Mouse (Mus musculus) erythroblast, embryonic 14.5 days (primary cell): ENCODE results near the gene Slx4ip. TPM values are rescaled to one million over a fixed set of nuclear protein-coding genes. Genes with fewer than 3 reads are reported as not detected.

Source experiments
- H3K27me3 ChIP-seq: 2 replicates; pipeline ENCODE4 v1.6.1; 2012; ENCODE audit warnings: inconsistent platforms; ENCODE audit not compliant: control insufficient read depth
- H3K36me3 ChIP-seq: 2 replicates; pipeline ENCODE4 v1.6.1; 2012; ENCODE audit warnings: mild to moderate bottlenecking, inconsistent platforms; ENCODE audit not compliant: control insufficient read depth
- H3K4me1 ChIP-seq: 2 replicates; pipeline ENCODE4 v1.6.1; 2012; ENCODE audit warnings: inconsistent platforms; ENCODE audit not compliant: control insufficient read depth
- H3K4me3 ChIP-seq: replicated peaks from 2 replicates; pipeline ENCODE3; 2012; ENCODE audit warnings: moderate library complexity, mild to moderate bottlenecking, inconsistent platforms
- H3K9me3 ChIP-seq: 2 replicates; pipeline ENCODE4 v1.6.1; 2012; ENCODE audit warnings: low read length, inconsistent platforms, mixed read lengths; ENCODE audit not compliant: control insufficient read depth
- GATA1 ChIP-seq: IDR thresholded peaks from 2 replicates; pipeline ENCODE4 v1.6.1; 2012; ENCODE audit warnings: low read length, inconsistent platforms, mixed read lengths
- TAL1 ChIP-seq: IDR thresholded peaks from 3 replicates; pipeline ENCODE4 v1.6.1; 2012; ENCODE audit warnings: low read length, inconsistent platforms, mixed read lengths
- polyA plus RNA-seq: library from polyadenylated mRNA; stranded (reverse); fragments of >175 nt; gene quantifications from 2 replicates; pipeline ENCODE4 v1.2.3, GENCODE M21; 2012

Slx4ip gene
- polyA plus RNA-seq, 1 experiment: 0.07 TPM

GRCm38 (mm10) chr2:137013811-137014350 lies 122.9 kb downstream of the Slx4ip start:
- H3K9me3 ChIP-seq: no peaks in the 10 kb centered on the region
- H3K4me3 ChIP-seq: no peak overlapping the region
- TF ChIP-seq GATA1: no peak
- no peak for TF ChIP-seq TAL1
- H3K36me3 ChIP-seq: no peaks in the 10 kb centered on the region
- H3K27me3 ChIP-seq: no peaks in the 10 kb centered on the region
- no peaks in the 10 kb centered on the region for H3K4me1 ChIP-seq

GRCm38 (mm10) chr2:137014423-137014822 lies 123.4 kb downstream of the Slx4ip start:
- Histone ChIP-seq H3K9me3 (no peaks in the 10 kb centered on the region), H3K36me3 (no peaks in the 10 kb centered on the region), H3K27me3 (no peaks in the 10 kb centered on the region), H3K4me1 (no peaks in the 10 kb centered on the region), H3K4me3 (no peak overlapping the region)
- TF ChIP-seq GATA1 (no peak), TAL1 (no peak)

DNA sequence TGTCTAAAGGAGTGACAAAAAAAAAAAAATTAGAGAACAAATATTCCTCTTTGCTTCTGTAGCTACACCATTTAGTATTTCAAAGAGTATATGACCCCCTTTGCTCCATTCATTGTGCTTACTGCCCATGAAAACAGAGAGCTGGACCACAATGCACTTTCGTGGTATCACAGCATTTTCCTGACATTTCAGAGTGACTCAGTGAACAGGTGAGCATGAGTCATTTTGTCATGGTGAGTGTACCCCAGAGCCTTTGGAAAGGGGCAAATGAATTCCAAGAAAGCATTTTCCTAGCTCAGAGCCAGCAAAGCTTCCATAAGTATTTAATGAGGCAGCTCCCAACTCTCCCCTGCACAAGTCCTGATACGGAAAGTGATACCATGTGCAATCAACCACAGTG lies 153.1 kb downstream of the Slx4ip start:
- TF ChIP-seq TAL1 (no peak), GATA1 (no peak)
- Histone ChIP-seq H3K36me3 (peaks cover 2% of the 10 kb centered on the region), H3K27me3 (no peaks in the 10 kb centered on the region), H3K4me3 (no peak overlapping the region), H3K4me1 (no peaks in the 10 kb centered on the region), H3K9me3 (no peaks in the 10 kb centered on the region)

DNA sequence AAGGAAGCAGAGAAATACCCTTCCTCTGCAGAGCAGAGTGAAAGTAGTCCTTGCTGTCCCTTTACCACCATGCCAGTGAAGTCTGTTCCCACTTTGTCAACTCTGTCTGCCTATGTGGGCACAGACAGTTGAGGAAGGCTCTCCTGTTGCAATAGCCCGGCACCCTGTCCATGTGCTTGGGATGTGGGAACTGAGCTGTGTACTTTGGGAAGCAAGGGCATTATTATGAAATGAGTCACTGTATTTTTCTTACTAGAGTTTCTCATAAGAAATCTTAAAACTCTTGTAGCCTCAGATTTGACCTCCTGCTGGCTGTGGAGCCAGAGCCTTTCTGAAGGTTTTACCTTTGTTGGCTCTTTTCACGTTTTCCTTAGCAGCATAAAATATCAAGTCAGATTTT lies 158.3 kb downstream of the Slx4ip start:
- Histone ChIP-seq H3K4me3 (no peak overlapping the region), H3K27me3 (no peaks in the 10 kb centered on the region), H3K36me3 (peaks cover 2% of the 10 kb centered on the region), H3K4me1 (no peaks in the 10 kb centered on the region), H3K9me3 (no peaks in the 10 kb centered on the region)
- no peak for TF ChIP-seq TAL1
- TF ChIP-seq GATA1: no peak

DNA sequence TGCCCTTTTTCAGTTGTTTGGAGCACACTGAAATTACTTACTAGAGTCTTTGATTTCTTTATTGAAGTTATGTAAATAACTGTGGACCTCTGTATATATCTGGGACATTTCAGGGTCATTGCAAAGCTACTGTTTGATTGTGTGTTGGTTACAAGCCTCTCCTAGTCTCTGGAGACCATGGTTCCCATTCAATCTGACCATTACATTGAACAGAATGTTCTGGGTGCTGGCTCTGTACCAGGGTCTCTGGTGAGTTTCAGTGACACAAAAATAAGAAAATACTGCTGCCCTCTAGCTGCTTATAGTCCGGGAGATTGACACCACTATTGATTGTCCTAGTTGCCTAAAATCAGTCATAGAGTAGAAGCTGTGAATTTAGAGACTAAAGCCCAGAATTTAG lies 158.9 kb downstream of the Slx4ip start:
- TF ChIP-seq GATA1 (no peak), TAL1 (no peak)
- no peaks in the 10 kb centered on the region for H3K4me1 ChIP-seq
- no peak overlapping the region for H3K4me3 ChIP-seq
- no peaks in the 10 kb centered on the region for H3K9me3 ChIP-seq
- H3K36me3 ChIP-seq: peaks cover 2% of the 10 kb centered on the region
- H3K27me3 ChIP-seq: no peaks in the 10 kb centered on the region

DNA sequence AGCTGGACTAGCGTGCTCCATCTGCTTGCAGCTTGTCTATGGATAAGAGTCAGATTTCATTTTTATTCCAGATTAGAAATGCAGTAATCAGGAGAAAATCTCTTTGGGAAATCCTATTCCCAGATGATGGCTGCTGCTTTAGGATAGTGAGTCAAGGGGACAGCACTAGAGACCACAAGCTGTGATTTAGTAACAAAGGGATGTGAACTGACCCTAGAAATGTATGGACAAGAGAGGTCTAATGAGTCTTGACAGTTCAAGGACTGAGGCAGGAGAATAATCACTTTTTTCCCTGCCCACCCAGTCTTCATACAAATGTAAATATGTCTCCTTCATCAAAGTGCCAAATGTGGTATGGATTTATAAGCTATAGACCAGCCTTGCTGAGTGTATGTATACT lies 172.8 kb downstream of the Slx4ip start:
- TF ChIP-seq TAL1 (no peak), GATA1 (no peak)
- Histone ChIP-seq H3K4me1 (no peaks in the 10 kb centered on the region), H3K27me3 (no peaks in the 10 kb centered on the region), H3K36me3 (peaks cover 7% of the 10 kb centered on the region), H3K9me3 (no peaks in the 10 kb centered on the region), H3K4me3 (no peak overlapping the region)

DNA sequence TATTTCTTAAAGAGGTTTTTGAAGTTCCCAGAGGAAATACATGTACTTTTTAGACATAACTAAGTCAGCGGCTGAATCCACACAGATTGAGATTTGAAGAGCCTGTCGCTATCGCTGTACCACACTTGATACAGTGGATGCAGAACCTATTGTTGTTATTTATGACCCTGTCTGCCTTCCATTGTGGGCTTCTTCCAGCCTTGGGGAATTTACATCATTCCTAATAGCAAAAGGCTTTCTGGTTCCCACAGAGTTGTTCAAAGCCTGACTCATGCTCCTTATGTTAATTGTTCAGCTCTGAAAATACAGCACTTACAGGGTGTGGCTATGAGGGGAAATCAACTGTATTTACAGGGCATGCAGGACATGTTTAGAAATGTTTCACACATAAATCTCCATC lies 173.5 kb downstream of the Slx4ip start:
- Histone ChIP-seq H3K4me3 (no peak overlapping the region), H3K9me3 (no peaks in the 10 kb centered on the region), H3K27me3 (no peaks in the 10 kb centered on the region), H3K4me1 (no peaks in the 10 kb centered on the region), H3K36me3 (peaks cover 7% of the 10 kb centered on the region)
- TF ChIP-seq GATA1: no peak
- TF ChIP-seq TAL1: no peak

DNA sequence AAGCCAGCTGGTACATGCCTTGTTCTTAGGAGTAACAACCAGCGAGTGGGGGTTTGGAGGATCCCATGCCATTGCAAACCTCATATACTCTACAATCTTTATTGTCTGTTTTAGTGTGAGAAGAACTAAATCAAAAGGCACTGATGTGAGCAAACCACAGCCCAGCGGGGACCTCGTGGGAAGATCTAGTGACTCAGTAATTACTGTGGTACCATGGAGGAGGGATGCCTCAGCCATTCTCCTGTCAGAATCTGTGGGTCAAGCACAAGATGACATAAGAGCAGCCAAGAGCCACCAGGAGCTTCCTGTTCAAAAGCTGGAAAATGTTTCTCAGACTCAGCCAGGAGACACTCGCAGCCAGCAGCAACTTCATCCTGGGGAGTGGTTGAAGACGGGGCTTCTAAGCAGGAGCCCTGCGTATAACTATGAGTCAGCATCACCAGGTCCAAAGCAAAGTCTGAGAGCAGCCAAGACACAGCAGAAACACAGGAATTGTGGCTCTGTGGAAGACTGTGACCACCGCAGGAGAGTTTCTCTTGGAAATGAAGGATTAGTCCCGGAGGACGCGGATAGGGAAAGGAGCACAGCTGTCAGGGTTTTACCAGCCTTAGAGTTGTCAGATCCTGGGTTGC lies 176.6 kb downstream of the Slx4ip start:
- Histone ChIP-seq H3K4me1 (no peaks in the 10 kb centered on the region), H3K4me3 (no peak overlapping the region), H3K27me3 (no peaks in the 10 kb centered on the region), H3K36me3 (peaks cover 7% of the 10 kb centered on the region), H3K9me3 (no peaks in the 10 kb centered on the region)
- TF ChIP-seq TAL1: no peak
- TF ChIP-seq GATA1: no peak

DNA sequence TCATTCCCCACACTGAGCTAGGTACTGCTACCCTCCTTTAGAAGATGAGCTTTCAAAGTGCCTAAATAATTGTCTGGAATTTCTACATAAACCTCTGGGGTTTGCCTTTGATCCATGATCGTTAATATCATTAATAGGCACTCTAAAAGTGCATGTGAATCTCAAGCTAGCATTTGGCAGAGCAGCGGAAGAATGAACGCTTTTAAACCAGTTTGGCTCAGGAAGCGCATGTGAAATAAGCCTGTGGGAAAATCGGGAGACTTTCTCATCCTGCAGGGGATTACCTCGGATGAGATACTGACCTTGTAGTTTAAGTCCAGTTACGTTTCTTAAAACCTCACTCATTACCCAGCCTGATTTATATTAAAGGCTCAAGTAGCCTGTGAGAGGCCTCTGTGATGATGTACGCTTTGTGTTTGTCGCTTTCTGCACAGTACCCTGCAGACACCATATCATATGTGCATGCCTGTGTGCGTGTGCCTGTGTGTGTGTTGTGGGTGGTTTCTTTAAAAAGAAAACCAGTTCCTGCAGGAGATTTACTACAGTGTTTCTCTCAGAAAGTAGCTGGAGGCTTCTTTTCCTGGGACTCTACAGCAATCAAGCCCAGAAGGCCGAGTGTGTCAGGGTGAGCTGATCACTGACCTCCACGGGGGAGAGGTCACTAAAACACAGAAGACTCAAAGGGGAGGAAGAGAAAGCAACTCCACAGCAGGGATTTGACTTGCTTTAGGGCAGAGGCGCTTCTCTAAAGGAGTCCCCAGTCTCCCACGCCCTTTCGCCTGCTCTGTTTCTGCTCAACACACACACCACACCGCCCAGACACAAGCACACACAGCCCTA lies 182.7 kb downstream of the Slx4ip start:
- Histone ChIP-seq H3K27me3 (no peaks in the 10 kb centered on the region), H3K4me1 (no peaks in the 10 kb centered on the region), H3K4me3 (no peak overlapping the region), H3K36me3 (no peaks in the 10 kb centered on the region), H3K9me3 (no peaks in the 10 kb centered on the region)
- TF ChIP-seq GATA1 (no peak), TAL1 (no peak)
